In genomic region chr6:116265603-116266002, GRCm38 (mm10) we compare ENCODE assay signal across 10 mouse cellular contexts. TPM values are rescaled to one million over a fixed set of nuclear protein-coding genes. Genes with fewer than 3 reads are reported as not detected.
DNase-seq lines count a peak whose midpoint lies in the region; ATAC-seq and TF ChIP-seq lines count a peak whose summit lies in the region.
"Had no signal": no experiment of that assay in that cellular context is flagged by ENCODE, and none has a peak within 500 bp of the region (broad histone marks: within the 10 kb centered on the region; RNA-seq: fewer than 3 reads in every experiment).

No protein-coding gene starts in this region.

- H3K9me3 ChIP-seq in kidney, embryonic 15.5 days (replicated peaks), result no peaks in the 10 kb centered on the region
- H3K9me3 ChIP-seq in embryonic facial prominence, embryonic 15.5 days (replicated peaks), result no peaks in the 10 kb centered on the region
- no peaks in the 10 kb centered on the region for H3K9me3 ChIP-seq in limb, embryonic 13.5 days
- no peaks in the 10 kb centered on the region for H3K9me3 ChIP-seq in midbrain, embryonic 14.5 days (ENCODE audit: control insufficient read depth, low read length)

- H3K36me3 ChIP-seq in kidney, embryonic 15.5 days, result peaks cover 20% of the 10 kb centered on the region
- peaks cover 16% of the 10 kb centered on the region for H3K36me3 ChIP-seq in embryonic facial prominence, embryonic 15.5 days
- H3K36me3 ChIP-seq in limb, embryonic 13.5 days, result peaks cover 20% of the 10 kb centered on the region
- peaks cover 21% of the 10 kb centered on the region for H3K36me3 ChIP-seq in midbrain, embryonic 14.5 days (ENCODE audit: control insufficient read depth, insufficient read depth, low read length)

- peaks cover 10% of the 10 kb centered on the region for H3K4me1 ChIP-seq in kidney, embryonic 15.5 days
- H3K4me1 ChIP-seq in embryonic facial prominence, embryonic 15.5 days, result peaks cover 8% of the 10 kb centered on the region
- H3K4me1 ChIP-seq in limb, embryonic 13.5 days, result peaks cover 14% of the 10 kb centered on the region
- peaks cover 22% of the 10 kb centered on the region; the same call in 1 of the 2 replicates for H3K4me1 ChIP-seq in midbrain, embryonic 14.5 days (ENCODE audit: control insufficient read depth, insufficient read depth, low read length)

- H3K4me2 ChIP-seq in kidney, embryonic 15.5 days, result peak overlapping the region; percentile 49
- 0 out of 2 replicates have a peak overlapping the region, but pooled peaks have one; percentile 38 for H3K4me2 ChIP-seq in embryonic facial prominence, embryonic 15.5 days (replicated peaks)
- H3K4me2 ChIP-seq in limb, embryonic 13.5 days (replicated peaks), result 0 out of 2 replicates have a peak overlapping the region, but pooled peaks have one; percentile 73
- peak overlapping the region; percentile 61 for H3K4me2 ChIP-seq in midbrain, embryonic 14.5 days (ENCODE audit: low read length)

- no peak overlapping the region for H3K4me3 ChIP-seq in kidney, embryonic 15.5 days (replicated peaks)
- H3K4me3 ChIP-seq in embryonic facial prominence, embryonic 15.5 days (replicated peaks), result no peak overlapping the region
- H3K4me3 ChIP-seq in limb, embryonic 13.5 days, result no peak overlapping the region
- 0 out of 2 replicates have a peak overlapping the region, but pooled peaks have one; percentile 15 for H3K4me3 ChIP-seq in midbrain, embryonic 14.5 days (replicated peaks; ENCODE audit: low read depth, low read length)
- H3K4me3 ChIP-seq in layer of hippocampus, adult 2 months, result no peak overlapping the region

- no peak for ATAC-seq in kidney, embryonic 15.5 days (replicated peaks; ENCODE audit: low FRiP score)
- no peak for ATAC-seq in embryonic facial prominence, embryonic 15.5 days (ENCODE audit: insufficient number of reproducible peaks, low FRiP score, low TSS enrichment, low read depth)
- no peak for ATAC-seq in limb, embryonic 13.5 days (ENCODE audit: low FRiP score, low read depth)
- no peak for ATAC-seq in midbrain, embryonic 14.5 days (ENCODE audit: low FRiP score, low TSS enrichment)
- ATAC-seq in erythroid progenitor cell, adult 5-6 weeks (replicated peaks; ENCODE audit: low FRiP score, poor library complexity, severe bottlenecking), result no peak
- ATAC-seq: CD4-positive, CD25-positive, alpha-beta regulatory T cell, adult 4 months had no signal

- 65% methylated on average over 4 of the region's 4 CpGs for WGBS in kidney, embryonic 15.5 days
- WGBS in embryonic facial prominence, embryonic 15.5 days, result 49% methylated on average over 4 of the region's 4 CpGs
- 72% methylated on average over 4 of the region's 4 CpGs for WGBS in limb, embryonic 13.5 days
- 48% methylated on average over 4 of the region's 4 CpGs for WGBS in midbrain, embryonic 14.5 days

- H3K27me3 ChIP-seq in kidney, embryonic 15.5 days, result no peaks in the 10 kb centered on the region
- H3K27me3 ChIP-seq in embryonic facial prominence, embryonic 15.5 days, result no peaks in the 10 kb centered on the region
- no peaks in the 10 kb centered on the region for H3K27me3 ChIP-seq in limb, embryonic 13.5 days
- no peaks in the 10 kb centered on the region for H3K27me3 ChIP-seq in midbrain, embryonic 14.5 days (ENCODE audit: control insufficient read depth, insufficient read depth, low read length)

- DNase-seq in kidney, adult 8-10 months, result no peak
- peak; percentile 4 for DNase-seq in midbrain, embryonic 14.5 days
- DNase-seq in layer of hippocampus, adult 2 months (ENCODE audit: low spot score in 2 of 2), result no peak
- no peak for DNase-seq in frontal cortex, postnatal 36 days (ENCODE audit: low spot score in 2 of 2)
- DNase-seq: heart, postnatal 36 days had no signal

- no peak for TF ChIP-seq CTCF in layer of hippocampus, adult 2 months (conservative IDR thresholded peaks at IDR 0.05)

- H3K9ac ChIP-seq in kidney, embryonic 15.5 days, result no peak overlapping the region
- no peak overlapping the region for H3K9ac ChIP-seq in embryonic facial prominence, embryonic 15.5 days
- H3K9ac ChIP-seq in limb, embryonic 13.5 days, result no peak overlapping the region
- H3K9ac ChIP-seq in midbrain, embryonic 14.5 days (replicated peaks; ENCODE audit: low read length), result no peak overlapping the region

- H3K27ac ChIP-seq in kidney, embryonic 15.5 days, result no peak overlapping the region
- no peak overlapping the region for H3K27ac ChIP-seq in embryonic facial prominence, embryonic 15.5 days (replicated peaks)
- H3K27ac ChIP-seq in limb, embryonic 13.5 days, result no peak overlapping the region
- H3K27ac ChIP-seq in midbrain, embryonic 14.5 days (replicated peaks; ENCODE audit: low read depth, low read length), result peak overlapping the region; percentile 77
- no peak overlapping the region for H3K27ac ChIP-seq in layer of hippocampus, adult 2 months

RNA-seq across cellular contexts. Expression of gene Zfand4, which starts 1.6 kb away (rescaled TPM):
- polyA plus RNA-seq in kidney, embryonic 15.5 days (2015; fragmentation: Nextera tagmentation; extraction: Ambion mirVana), result 6.7 and 7.6 TPM in 2 replicates
- 7.1 and 10.3 TPM in 2 replicates for polyA plus RNA-seq in embryonic facial prominence, embryonic 15.5 days (2015; fragmentation: Nextera tagmentation; extraction: Ambion mirVana)
- polyA plus RNA-seq in limb, embryonic 13.5 days (2015; fragmentation: Nextera tagmentation; extraction: Ambion mirVana), result 6.9 and 8.3 TPM in 2 replicates
- polyA plus RNA-seq in midbrain, embryonic 14.5 days (2014; fragmentation: Nextera tagmentation; extraction: Ambion mirVana), result 9.0 and 12.4 TPM in 2 replicates
- 1 to 10 TPM; 8.0 to 8.1 TPM for total RNA-seq in layer of hippocampus, adult 2 months (2021)
- total RNA-seq in erythroid progenitor cell, adult 5-6 weeks (2015; ENCODE audit: low replicate concordance), result 5.0 and 11.5 TPM in 2 replicates
- total RNA-seq in erythroid progenitor cell, adult 5-6 weeks (2017; ENCODE audit: low replicate concordance), result 10.0 and 27.3 TPM in 2 replicates

RNA-seq across cellular contexts. Expression of gene Washc2, which starts 57.8 kb away (rescaled TPM):
- polyA plus RNA-seq in kidney, embryonic 15.5 days (2015; fragmentation: Nextera tagmentation; extraction: Ambion mirVana), result 52.2 and 58.1 TPM in 2 replicates
- polyA plus RNA-seq in embryonic facial prominence, embryonic 15.5 days (2015; fragmentation: Nextera tagmentation; extraction: Ambion mirVana), result 47.0 and 47.1 TPM in 2 replicates
- polyA plus RNA-seq in limb, embryonic 13.5 days (2015; fragmentation: Nextera tagmentation; extraction: Ambion mirVana), result 50.8 and 54.9 TPM in 2 replicates
- polyA plus RNA-seq in midbrain, embryonic 14.5 days (2014; fragmentation: Nextera tagmentation; extraction: Ambion mirVana), result 48.5 and 60.4 TPM in 2 replicates
- total RNA-seq in layer of hippocampus, adult 2 months (2021), result 100 to 1,000 TPM; 106 to 109 TPM
- 12.3 and 18.4 TPM in 2 replicates for total RNA-seq in erythroid progenitor cell, adult 5-6 weeks (2015; ENCODE audit: low replicate concordance)
- 16.5 and 19.1 TPM in 2 replicates for total RNA-seq in erythroid progenitor cell, adult 5-6 weeks (2017; ENCODE audit: low replicate concordance)
